Mouse (Mus musculus): ENCODE data around the gene Flt3.

- TF ChIP-seq GATA1 (IDR thresholded peaks at IDR 0.05; ENCODE audit: borderline replicate concordance, low read length) (no peak), FLI1 (IDR thresholded peaks at IDR 0.05; ENCODE audit: low read length) (no peak)
These were observed 9.5 kb downstream of the Flt3 start for GRCm38 (mm10) chr5:147390772-147391171.
